Mouse (Mus musculus) forelimb bud, embryonic 11.5 days (tissue): ENCODE measurements around the gene Il23r.
"Not testable (repeated sequence)": the region's sequence is repeated elsewhere in the genome, so short reads cannot be mapped to it uniquely, and the experiment has no call there.

Experiments
- DNase-seq: peaks from one replicate; pipeline ENCODE4 v3.0.0-alpha.2; 2012; ENCODE audit warnings: low read depth, low spot score

Il23r gene

DNA sequence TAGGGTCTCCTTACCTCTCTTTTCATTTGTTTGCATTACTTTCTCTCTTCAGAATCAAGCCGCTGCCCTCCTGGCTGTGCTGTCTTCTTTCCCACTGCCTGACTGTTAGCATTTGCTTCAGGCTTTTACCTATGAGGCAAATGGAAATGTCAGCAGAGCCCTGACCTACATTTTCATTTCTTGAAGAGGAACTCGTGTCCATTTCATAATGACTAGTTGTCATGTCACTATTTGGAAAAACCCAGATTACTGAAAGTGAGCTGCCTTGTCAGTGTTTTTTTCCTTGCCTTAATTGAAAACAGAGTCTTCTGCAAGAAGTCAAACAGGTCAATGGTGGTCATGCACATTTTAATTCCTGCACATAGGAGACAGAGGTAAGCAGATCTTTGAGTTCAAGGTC is at the start of gene Il23r:
TSS of gene Il23r (minus strand) at position 101 of the 400 bp plus-strand sequence.
- no peak for DNase-seq

DNA sequence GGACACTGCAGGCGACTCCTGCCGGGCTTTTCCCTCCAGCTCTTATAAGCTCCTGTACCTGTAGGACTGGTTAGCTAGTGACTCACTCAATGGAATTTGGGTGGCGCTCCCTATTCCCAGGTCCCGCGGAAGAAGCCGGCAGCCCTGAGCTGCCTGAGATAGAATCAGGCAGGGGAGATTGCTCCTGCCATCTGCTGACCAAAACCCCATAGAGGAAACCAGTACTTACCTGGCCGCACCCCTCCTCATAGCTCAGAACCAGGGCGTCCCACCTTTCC is 44.1 kb upstream of the Il23r start, which contains the start of gene Tacstd2:
TSS of gene Tacstd2 (minus strand) at position 20 of the 278 bp plus-strand sequence.
- no peak for DNase-seq

DNA sequence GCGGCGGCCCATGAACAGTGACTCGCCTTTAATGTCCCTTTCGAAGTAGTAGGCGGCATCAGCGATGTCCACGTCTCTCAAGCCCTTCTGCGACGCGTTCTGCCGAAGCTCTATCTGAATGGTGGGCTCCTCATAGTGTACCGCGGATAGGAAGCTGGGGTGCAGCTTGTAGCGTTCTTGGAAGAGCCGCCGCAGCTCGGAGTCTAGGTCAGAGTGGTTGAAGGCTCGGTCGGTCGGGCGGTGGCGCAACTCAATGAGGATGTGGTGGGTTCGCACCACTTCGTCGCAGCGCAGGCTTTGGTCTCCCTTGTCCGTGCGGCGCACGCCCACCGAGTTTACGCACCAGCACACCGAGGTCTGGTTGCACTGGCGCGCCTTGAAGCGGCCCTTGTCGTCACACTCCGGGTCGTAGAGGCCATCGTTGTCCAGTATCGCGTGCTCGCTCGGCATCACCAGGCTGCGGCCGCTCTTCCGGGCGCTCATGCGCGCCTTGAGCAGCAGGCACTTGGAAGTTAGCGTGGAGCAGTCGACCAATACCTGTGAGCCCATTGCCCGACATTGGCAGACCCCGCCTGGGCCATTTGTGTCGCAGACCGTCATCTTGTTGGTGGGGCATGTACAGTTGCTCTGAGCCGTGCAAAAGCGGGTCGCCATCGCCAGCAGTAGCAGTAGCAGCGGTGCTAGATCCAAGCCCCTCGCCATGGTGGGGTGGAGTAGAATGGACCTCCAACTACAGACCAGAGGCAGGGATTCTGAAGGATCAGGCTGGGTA is 43.5 kb upstream of the Il23r start:
- DNase-seq, result no peak

GRCm38 (mm10) chr6:67534191-67535004 is 42.7 kb upstream of the Il23r start:
- no peak for DNase-seq

DNA sequence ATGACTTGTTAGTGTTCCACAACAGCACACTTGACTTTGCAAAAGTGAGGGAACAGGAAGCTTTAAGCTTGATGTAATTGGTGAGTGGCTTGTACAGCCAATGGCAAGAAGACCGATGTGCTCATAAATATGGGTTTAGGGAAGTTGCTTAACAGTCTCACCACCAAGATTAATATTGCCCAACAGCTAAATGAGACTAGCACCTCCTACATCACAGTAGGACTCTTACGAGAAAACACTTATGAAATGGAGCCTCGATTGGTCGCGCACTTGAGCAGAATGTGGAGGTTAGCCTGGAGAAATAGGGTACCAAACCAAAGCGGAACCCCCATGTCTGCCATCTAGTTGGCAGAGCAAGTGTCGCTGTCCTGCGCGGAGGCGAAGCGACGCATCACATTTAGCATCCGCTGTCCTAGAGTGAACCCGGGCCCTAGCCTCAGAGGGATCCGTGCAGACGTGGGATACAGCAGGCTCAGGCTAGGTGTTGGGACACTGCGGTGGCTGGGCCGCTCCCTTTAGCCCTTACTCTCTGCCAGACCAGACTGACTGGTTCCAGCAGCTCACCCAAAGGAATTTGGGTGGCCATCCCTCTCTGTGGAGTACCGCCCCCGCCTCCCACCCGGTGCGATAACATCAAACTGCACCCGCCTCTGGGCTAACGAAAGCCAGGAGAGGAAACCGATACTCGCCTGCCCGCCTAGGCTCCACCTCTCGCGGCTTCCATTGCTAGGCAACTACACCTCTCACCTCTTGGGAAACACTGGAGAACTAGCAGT is 41.2 kb upstream of the Il23r start:
- DNase-seq, result peak; percentile 48

GRCm38 (mm10) chr6:67531822-67532162 is 40.1 kb upstream of the Il23r start:
- no peak for DNase-seq

DNA sequence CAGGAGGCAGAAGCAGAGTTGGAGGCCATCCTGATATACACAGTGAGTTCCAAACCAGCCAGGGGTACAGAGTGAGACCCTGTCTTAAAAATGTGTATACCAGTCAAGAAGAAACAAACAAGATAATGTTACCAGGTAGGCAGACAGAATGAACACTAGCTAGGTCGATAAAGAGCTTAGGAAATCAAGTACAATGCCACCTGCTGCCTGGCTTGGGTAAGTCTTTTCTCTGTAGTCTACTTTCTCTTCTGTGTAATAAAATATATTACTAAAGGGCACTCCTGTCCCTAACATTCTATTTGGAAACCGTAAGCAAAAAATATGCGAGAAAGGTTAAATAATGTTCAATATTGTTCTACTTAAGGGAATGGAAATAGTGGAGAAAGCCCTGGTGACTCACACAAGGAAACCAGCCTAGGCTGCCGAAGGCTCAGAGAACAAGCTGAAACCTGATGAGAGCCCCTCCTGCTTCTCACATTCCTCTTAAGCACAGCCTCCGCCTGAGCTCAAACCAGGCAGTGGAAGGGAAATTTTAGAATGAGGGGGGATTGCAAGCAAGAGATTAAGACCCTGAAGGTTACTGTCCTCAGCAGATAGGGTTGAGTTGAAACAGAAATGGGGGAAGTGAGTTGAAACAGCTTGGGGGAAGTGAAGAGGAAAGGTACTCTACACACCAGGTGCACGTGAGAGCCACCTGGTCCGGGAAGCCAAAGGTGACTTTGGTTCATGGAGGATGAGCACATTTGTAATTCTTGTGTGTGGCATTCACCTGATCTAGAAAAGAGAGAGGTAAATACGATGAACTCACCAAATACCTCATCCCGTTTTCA is 39.6 kb upstream of the Il23r start:
- no peak for DNase-seq

DNA sequence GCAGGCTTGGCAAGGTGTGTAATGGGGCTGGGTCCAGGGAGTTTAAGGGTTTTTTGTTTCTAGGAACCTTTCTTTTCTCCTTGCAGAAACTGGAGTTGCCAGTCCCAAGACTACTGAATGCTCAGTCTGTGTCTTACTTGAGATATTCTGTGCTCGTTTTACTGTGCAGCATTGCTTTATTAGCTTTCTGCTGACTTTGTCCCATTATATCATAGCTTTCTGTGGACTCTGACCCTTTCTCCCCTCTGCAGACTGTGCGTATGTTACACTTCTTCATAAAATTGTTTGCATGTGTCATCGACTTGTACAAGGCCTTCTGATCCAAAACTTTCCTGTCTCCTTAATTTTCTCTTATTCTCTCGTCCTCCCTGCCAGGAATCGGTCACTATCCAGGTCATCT is 34.7 kb upstream of the Il23r start:
- DNase-seq, result no peak

DNA sequence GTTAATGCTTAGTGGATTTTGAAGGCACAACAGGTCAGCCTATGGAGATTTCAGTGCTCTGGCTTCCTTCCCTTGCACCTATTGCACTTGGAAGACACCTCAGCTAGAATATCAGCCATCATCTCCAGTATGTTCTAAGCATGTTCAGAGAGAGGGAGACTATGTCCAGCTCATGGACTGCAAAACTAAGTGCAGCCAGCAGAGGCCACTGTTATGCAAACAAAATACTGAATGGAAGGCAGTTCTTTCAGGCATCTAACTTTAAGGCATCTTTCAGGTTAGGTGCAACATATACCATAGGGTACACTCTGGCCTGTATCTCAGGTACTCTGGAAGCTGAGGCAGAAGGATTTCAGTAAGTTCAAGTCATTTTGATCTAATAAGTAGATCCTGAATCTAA is 19.1 kb upstream of the Il23r start:
- DNase-seq, result peak; percentile 27

- DNase-seq, result not testable (repeated sequence)
Measured at GRCm38 (mm10) chr6:67501938-67502337, 10.3 kb upstream of the Il23r start.

DNA sequence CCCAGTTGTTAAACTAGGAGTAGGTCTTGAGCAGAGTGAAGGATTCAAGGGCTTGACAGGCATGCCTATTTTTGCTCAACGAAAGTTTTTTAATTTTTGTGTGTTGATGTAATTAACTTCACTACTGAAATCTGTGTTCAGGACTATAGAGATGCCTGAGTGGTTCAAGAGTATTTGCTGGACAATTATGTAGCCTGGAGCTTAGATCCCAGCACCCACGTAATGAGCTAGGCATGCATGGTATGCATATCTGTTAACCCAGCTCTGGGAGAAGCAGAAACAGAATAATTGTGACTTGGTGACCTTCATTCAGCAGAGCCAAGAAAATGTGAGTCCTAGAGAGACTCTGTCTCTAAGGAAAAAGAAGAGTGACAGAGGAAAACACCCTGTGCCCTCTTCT is 10.6 kb downstream of the Il23r start:
- DNase-seq, result no peak

GRCm38 (mm10) chr6:67471242-67471641 is 20.4 kb downstream of the Il23r start:
- DNase-seq, result no peak

- no peak for DNase-seq
Measured at GRCm38 (mm10) chr6:67459424-67459823, 32.2 kb downstream of the Il23r start.

- no peak for DNase-seq
Measured at GRCm38 (mm10) chr6:67451330-67451729, 40.3 kb downstream of the Il23r start.

- DNase-seq, result no peak
Measured at GRCm38 (mm10) chr6:67445866-67446265, 45.8 kb downstream of the Il23r start.

DNA sequence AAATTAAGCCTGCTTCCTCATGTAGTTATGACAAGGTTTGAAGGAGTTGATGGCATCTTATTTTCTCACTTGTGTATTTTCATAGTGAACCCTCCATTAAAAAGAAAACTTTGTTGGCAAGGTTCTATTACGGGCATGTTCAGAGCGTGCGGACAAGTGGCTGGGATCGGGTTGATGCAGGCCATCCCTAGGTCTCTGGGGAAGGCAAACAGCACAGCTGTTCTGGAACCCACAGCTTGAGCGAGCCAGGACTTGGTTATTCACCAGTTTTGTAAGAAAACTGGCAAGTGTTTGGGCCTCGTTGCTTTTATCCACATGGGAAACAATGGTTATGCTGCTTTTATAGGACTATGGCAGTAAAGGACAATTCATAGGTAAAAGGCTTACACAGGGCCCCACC is 48.5 kb downstream of the Il23r start:
- no peak for DNase-seq

DNA sequence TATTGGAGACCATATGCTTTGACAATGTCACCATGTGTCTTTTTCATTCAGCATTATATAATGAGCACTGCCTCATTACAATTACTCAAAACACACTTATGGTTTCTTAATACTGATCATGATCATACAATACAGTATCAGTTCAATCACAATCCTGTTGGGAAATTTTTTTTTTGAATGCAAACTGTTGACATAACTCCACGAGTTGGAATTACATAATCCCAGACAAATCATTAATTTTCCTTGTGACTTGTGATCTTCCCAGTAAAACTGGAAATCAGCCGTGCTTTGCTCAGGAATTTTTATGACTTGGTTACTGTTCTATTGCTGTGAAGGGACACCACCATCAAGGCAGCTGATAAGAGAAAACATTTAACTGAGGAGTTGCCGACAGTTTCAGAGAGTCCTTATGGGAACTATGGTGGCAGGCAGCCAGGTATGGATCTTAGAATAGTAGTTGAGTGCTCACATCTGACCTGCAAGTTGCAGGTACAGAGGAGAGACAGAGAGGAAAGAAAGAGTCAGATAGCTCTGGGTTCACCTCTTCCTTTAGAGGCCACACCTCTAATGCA is 53.8 kb downstream of the Il23r start:
- DNase-seq, result no peak

- DNase-seq, result no peak
Measured at GRCm38 (mm10) chr6:67437028-67437427, 54.6 kb downstream of the Il23r start.

DNA sequence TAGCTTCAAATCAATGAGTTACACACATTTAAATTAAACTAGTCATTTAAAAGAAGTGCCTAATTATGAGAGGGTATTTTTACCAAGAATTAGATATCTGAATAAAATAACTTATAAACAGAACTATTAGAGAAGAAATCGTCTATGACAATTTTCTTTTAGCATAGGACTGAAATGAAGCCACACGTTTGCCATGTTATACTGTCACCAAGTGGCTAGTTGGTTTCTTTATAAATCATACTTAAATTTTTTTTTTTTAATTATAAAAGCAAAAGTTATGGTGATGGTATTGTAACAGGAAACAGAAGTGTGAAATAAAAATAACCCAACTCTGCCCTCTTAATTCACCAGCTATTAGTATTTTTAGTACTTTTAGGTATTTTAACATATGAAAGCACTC is 55.4 kb downstream of the Il23r start:
- DNase-seq, result no peak

- DNase-seq, result no peak
Measured at GRCm38 (mm10) chr6:67435711-67436110, 55.9 kb downstream of the Il23r start.

DNA sequence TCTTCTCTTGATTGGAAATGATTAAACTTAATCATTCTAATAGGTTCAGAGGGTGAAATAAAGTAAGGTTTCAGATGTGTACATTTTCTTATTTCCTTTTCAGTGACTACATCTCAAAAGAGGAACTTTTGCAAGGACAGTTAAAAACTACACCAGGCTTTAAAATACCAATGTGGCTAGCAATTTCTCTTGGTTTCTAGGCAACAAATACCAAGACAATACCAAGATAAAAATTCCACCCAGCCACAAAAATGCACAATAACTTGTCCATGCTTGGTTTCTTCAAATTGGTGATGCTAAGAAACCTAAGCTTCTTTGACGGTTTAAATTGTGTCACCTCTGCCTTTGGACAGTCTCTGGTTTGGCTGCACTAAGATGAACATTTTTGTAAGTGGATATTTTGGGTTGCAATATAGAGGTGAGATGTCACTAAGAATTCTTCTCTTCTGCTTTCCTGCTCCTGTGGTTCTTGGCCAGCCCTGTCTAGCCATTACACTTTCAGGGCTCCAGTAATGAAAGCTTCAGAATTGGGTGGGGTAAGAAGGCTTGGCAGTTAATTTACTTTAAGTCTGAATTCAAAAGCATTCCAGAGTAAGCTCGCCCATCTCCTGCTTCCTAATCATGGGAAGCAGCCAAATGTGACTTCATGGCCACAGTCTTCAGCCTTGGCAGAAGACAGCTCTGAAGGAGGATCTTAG is 56.8 kb downstream of the Il23r start:
- DNase-seq, result no peak
